Mouse (Mus musculus) liver, embryonic 16.5 days (tissue): ENCODE results near the gene Wdr45. TPM values are rescaled to one million over a fixed set of nuclear protein-coding genes. Genes with fewer than 3 reads are reported as not detected.

Experiments used
- ATAC-seq: fragments of 200-750 bp; cut with Nextera tagmentation; 2 replicates; pipeline ENCODE4 v1.8.0; 2017; ENCODE audit warnings: low read depth, mild to moderate bottlenecking, moderate number of reproducible peaks, moderate library complexity
- H3K27ac ChIP-seq: fragments of 300-500 bp; sonication (generic); 2 replicates; pipeline ENCODE4 v1.5.1; 2014; ENCODE audit warnings: mild to moderate bottlenecking, low read length
- H3K27me3 ChIP-seq: fragments of 300-500 bp; sonication (generic); 2 replicates; pipeline ENCODE4 v1.6.1; 2014; ENCODE audit warnings: low read depth, low read length, mixed read lengths; ENCODE audit not compliant: control insufficient read depth, insufficient read depth
- H3K36me3 ChIP-seq: fragments of 300-500 bp; sonication (generic); 2 replicates; pipeline ENCODE4 v1.6.1; 2014; ENCODE audit warnings: mild to moderate bottlenecking; ENCODE audit not compliant: control insufficient read depth, insufficient read depth
- H3K4me1 ChIP-seq: fragments of 300-500 bp; sonication (generic); 2 replicates; pipeline ENCODE4 v1.6.1; 2014; ENCODE audit warnings: low read depth, low read length, mixed read lengths; ENCODE audit not compliant: control insufficient read depth
- H3K4me2 ChIP-seq: fragments of 300-500 bp; sonication (generic); 2 replicates; pipeline ENCODE4 v1.6.1; 2014; ENCODE audit warnings: low read depth, low read length, mixed read lengths
- H3K4me3 ChIP-seq: fragments of 300-500 bp; sonication (generic); 2 replicates; pipeline ENCODE4 v1.5.1; 2014; ENCODE audit warnings: low read depth, mild to moderate bottlenecking, low read length
- H3K9ac ChIP-seq: fragments of 300-500 bp; sonication (generic); 2 replicates; pipeline ENCODE4 v1.6.1; 2014; ENCODE audit warnings: low read depth, low read length
- H3K9me3 ChIP-seq: fragments of 300-500 bp; sonication (generic); replicated peaks from 2 replicates; pipeline ENCODE4 v1.6.1; 2016; ENCODE audit warnings: low read length; ENCODE audit not compliant: control insufficient read depth
- WGBS: fragments of 180-500 bp; shearing (Covaris S2); extraction: QIAGEN DNeasy Blood & Tissue Kit; methylation state at CpG from one replicate; pipeline ENCODE4 v1.1.7; 2014; ENCODE audit not compliant: insufficient replicate concordance; 5-methylcytosine and 5-hydroxymethylcytosine counted together
- polyA plus RNA-seq: library from polyadenylated mRNA; unstranded; fragments of >200 nt; fragmentation: Nextera tagmentation; extraction: Ambion mirVana; gene quantifications from 2 replicates; pipeline ENCODE4 v1.2.1, GENCODE M21; 2015

Gene Wdr45
- polyA plus RNA-seq, 1 experiment from 2014 or later: 21.8 TPM

GRCm38 (mm10) chrX:7727176-7727575, 13.0 kb downstream of the Wdr45 start:
- H3K9ac ChIP-seq: no peak overlapping the region
- no peak overlapping the region for H3K4me3 ChIP-seq
- no peaks in the 10 kb centered on the region for H3K9me3 ChIP-seq
- H3K4me1 ChIP-seq: peaks cover 4% of the 10 kb centered on the region; the same call in 1 of the 2 replicates
- ATAC-seq: no peak
- WGBS: 80% methylated on average over 13 of the region's 13 CpGs
- no peak overlapping the region for H3K27ac ChIP-seq
- H3K27me3 ChIP-seq: no peaks in the 10 kb centered on the region
- no peak overlapping the region for H3K4me2 ChIP-seq
- peaks cover 6% of the 10 kb centered on the region; the same call in 1 of the 2 replicates for H3K36me3 ChIP-seq

DNA sequence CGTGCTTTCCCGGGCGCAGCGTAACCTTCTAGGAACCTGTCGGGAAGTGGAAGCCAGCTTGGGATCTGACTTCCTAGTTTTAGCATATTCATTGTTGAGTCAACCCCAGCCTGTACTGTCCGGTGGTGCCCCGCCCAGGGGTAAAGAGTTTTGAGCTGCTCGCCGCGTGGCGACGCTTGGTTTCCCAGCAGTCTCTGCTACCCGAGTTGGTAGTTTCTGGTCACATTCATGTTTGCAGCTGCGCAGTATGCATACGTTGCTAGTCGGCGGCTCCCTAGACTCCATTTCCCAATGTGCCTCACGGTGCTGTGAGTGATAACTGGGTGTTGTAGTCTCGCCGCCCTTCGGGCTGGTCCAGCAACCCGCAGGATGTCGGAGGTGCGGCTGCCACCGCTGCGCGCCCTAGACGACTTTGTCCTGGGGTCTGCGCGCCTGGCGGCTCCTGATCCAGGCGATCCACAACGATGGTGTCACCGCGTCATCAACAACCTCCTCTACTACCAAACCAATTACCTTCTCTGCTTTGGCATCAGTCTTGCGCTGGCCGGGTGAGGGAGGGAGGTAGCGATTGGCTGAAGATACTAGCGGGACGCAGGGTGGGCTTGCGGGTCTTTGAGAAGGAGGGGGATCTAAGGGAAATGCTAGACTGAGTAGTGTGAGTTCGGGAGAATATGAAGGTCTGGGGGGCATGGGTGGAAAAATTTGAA, 14.2 kb downstream of the Wdr45 start, which contains the start of gene Praf2:
Praf2 (plus strand) TSS at position 225 of the 707 bp plus-strand sequence.
- Histone ChIP-seq H3K4me3 (peak within 1 kb of the TSS; percentile 52), H3K9ac (peak within 1 kb of the TSS; percentile 41), H3K4me2 (peak within 1 kb of the TSS; percentile 65), H3K27me3 (no peaks in the 10 kb centered on the region), H3K36me3 (peaks cover 6% of the 10 kb centered on the region; the same call in 1 of the 2 replicates), H3K4me1 (no peaks in the 10 kb centered on the region; the same call in 1 of the 2 replicates), H3K9me3 (no peaks in the 10 kb centered on the region), H3K27ac (no peak within 1 kb of the TSS)
- 17% methylated on average over 42 of the region's 42 CpGs for WGBS
- ATAC-seq: peak; percentile 93

- no peaks in the 10 kb centered on the region for H3K9me3 ChIP-seq
- WGBS: 37% methylated on average over 4 of the region's 4 CpGs
- no peak overlapping the region for H3K9ac ChIP-seq
- H3K4me1 ChIP-seq: no peaks in the 10 kb centered on the region; the same call in 1 of the 2 replicates
- H3K27ac ChIP-seq: no peak overlapping the region
- peaks cover 5% of the 10 kb centered on the region; the same call in 1 of the 2 replicates for H3K36me3 ChIP-seq
- H3K4me2 ChIP-seq: peak overlapping the region; percentile 65
- H3K27me3 ChIP-seq: no peaks in the 10 kb centered on the region
- peak overlapping the region; percentile 52 for H3K4me3 ChIP-seq
- ATAC-seq: no peak
These were observed 14.8 kb downstream of the Wdr45 start for GRCm38 (mm10) chrX:7728922-7729265.

DNA sequence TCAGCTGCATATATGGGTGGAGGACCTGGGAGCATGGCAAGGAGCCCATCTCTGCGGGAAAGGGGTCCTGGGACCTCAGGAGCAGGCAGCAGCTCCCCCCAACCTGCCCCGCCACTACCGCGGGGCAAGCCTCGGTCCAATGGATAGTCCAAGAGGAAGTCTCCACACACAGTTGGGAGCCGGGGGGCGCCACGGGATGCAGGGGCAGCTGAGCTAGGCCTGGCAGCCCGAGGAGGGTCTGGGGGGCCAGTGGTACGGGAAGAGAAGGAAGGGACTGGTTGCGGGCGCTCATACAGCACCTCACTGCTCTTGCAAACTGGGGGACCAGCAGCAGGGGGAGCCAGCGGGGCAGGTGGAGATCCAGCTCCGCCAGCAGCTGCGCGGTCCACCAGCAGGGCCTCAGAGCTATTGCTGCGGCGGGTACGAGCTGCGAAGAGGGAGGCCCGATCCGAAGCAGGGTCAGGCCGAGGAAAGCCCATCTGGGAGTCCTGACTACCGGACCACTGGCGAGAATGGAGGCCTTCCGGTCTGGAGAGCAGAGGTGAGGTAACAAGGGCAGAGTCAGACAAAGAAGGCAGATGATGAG, 19.5 kb downstream of the Wdr45 start:
- peak overlapping the region; percentile 32; the same call in 1 of the 2 replicates for H3K4me2 ChIP-seq
- H3K9me3 ChIP-seq: no peaks in the 10 kb centered on the region
- no peak overlapping the region for H3K27ac ChIP-seq
- peak; percentile 48; the same call in 1 of the 2 replicates for ATAC-seq
- H3K4me1 ChIP-seq: no peaks in the 10 kb centered on the region; the same call in 1 of the 2 replicates
- H3K9ac ChIP-seq: peak overlapping the region; percentile 39; the same call in 1 of the 2 replicates
- H3K36me3 ChIP-seq: no peaks in the 10 kb centered on the region
- no peak overlapping the region for H3K4me3 ChIP-seq
- WGBS: 29% methylated on average over 26 of the region's 26 CpGs
- no peaks in the 10 kb centered on the region for H3K27me3 ChIP-seq

- Histone ChIP-seq H3K4me3 (no peak overlapping the region), H3K4me1 (no peaks in the 10 kb centered on the region; the same call in 1 of the 2 replicates), H3K4me2 (no peak overlapping the region), H3K9me3 (no peaks in the 10 kb centered on the region), H3K9ac (no peak overlapping the region), H3K27ac (no peak overlapping the region), H3K36me3 (no peaks in the 10 kb centered on the region), H3K27me3 (no peaks in the 10 kb centered on the region)
- ATAC-seq: peak; percentile 78
- 52% methylated on average over 14 of the region's 14 CpGs for WGBS
These were observed 25.4 kb downstream of the Wdr45 start for GRCm38 (mm10) chrX:7739336-7740081.

DNA sequence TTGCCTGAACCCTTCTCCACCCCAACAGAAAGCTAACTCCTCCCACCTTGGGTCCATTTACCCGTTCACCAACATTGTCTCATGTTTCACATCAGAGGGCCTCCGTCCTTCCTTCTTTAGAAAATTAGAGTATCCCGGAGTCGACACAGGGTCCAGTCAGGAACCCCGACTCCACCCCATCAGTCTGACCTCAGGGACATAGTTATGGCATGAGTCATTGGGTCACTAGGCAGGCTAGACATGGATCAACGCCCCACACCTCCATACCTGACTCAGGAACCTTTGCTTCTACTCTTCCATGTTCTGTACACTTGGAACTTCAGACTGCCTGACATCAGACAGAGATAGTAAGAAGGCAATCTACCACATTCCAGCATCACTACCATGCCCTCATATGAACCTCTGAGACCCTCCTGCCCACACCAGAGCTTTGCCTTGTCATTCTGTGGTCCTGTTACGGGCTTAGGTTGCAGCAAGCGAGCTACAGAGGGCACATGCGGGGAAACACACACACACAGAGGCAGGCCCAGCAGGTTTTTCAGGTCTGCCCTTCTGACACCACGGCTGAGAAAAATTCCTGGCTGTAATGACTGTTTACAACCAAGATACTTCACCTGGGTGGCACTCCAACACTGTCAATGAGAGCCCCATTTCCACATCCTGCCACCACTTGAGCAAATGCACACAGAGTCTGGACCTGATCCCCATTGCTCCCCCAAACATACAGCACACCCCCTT, 26.1 kb downstream of the Wdr45 start:
- Histone ChIP-seq H3K4me2 (no peak overlapping the region), H3K4me1 (no peaks in the 10 kb centered on the region; the same call in 1 of the 2 replicates), H3K9ac (no peak overlapping the region), H3K27ac (no peak overlapping the region), H3K27me3 (no peaks in the 10 kb centered on the region), H3K9me3 (no peaks in the 10 kb centered on the region), H3K36me3 (no peaks in the 10 kb centered on the region), H3K4me3 (no peak overlapping the region)
- 57% methylated on average over 10 of the region's 10 CpGs for WGBS
- peak; percentile 58 for ATAC-seq

GRCm38 (mm10) chrX:7741103-7741502, 27.0 kb downstream of the Wdr45 start:
- Histone ChIP-seq H3K4me3 (peak overlapping the region; percentile 8; the same call in 1 of the 2 replicates), H3K9ac (no peak overlapping the region), H3K4me1 (no peaks in the 10 kb centered on the region; the same call in 1 of the 2 replicates), H3K27ac (no peak overlapping the region), H3K36me3 (no peaks in the 10 kb centered on the region), H3K9me3 (no peaks in the 10 kb centered on the region), H3K4me2 (no peak overlapping the region), H3K27me3 (no peaks in the 10 kb centered on the region)
- 44% methylated on average over 5 of the region's 5 CpGs for WGBS
- no peak for ATAC-seq

GRCm38 (mm10) chrX:7743470-7743869, 29.3 kb downstream of the Wdr45 start:
- no peak overlapping the region for H3K27ac ChIP-seq
- H3K4me2 ChIP-seq: no peak overlapping the region
- H3K9ac ChIP-seq: no peak overlapping the region
- H3K9me3 ChIP-seq: no peaks in the 10 kb centered on the region
- H3K4me1 ChIP-seq: no peaks in the 10 kb centered on the region; the same call in 1 of the 2 replicates
- ATAC-seq: no peak
- H3K27me3 ChIP-seq: no peaks in the 10 kb centered on the region
- 47% methylated on average over 5 of the region's 5 CpGs for WGBS
- no peaks in the 10 kb centered on the region for H3K36me3 ChIP-seq
- H3K4me3 ChIP-seq: no peak overlapping the region
